ENCODE assay signal across 8 mouse cellular contexts in genomic region chr7:28727649-28728340, GRCm38 (mm10). TPM values are rescaled to one million over a fixed set of nuclear protein-coding genes. Genes with fewer than 3 reads are reported as not detected.
A peak's percentile ranks its signal among the peaks of the same experiment; 100 is the strongest.
DNase-seq lines count a peak whose midpoint lies in the region; ATAC-seq and TF ChIP-seq lines count a peak whose summit lies in the region.
"Had no signal": no experiment of that assay in that cellular context is flagged by ENCODE, and none has a peak within 500 bp of the region (broad histone marks: within the 10 kb centered on the region; RNA-seq: fewer than 3 reads in every experiment).

No protein-coding gene starts in this region.

- no peaks in the 10 kb centered on the region for H3K27me3 ChIP-seq in kidney, adult 2 months (replicated peaks; ENCODE audit: control insufficient read depth, insufficient read depth, low read length)
- 0 out of 2 replicates have a peak, but pooled peaks cover 5% of the 10 kb centered on the region for H3K27me3 ChIP-seq in kidney, embryonic 15.5 days
- 0 out of 2 replicates have a peak, but pooled peaks cover 4% of the 10 kb centered on the region for H3K27me3 ChIP-seq in hindbrain, embryonic 14.5 days (ENCODE audit: control insufficient read depth, insufficient read depth, low read length)
- peaks cover 5% of the 10 kb centered on the region; the same call in 1 of the 2 replicates for H3K27me3 ChIP-seq in neural tube, embryonic 14.5 days (ENCODE audit: control insufficient read depth, insufficient read depth, low read length)

- DNase-seq in kidney, adult 2 months = no peak
- DNase-seq in adrenal gland, postnatal 25 days = peak; percentile 27
- no peak for DNase-seq in hindbrain, embryonic 14.5 days (ENCODE audit: low spot score)
- DNase-seq in urinary bladder, postnatal 25 days (ENCODE audit: low spot score) = no peak

- H3K4me2 ChIP-seq in kidney, embryonic 15.5 days = no peak overlapping the region
- no peak overlapping the region for H3K4me2 ChIP-seq in hindbrain, embryonic 14.5 days (replicated peaks)
- no peak overlapping the region for H3K4me2 ChIP-seq in neural tube, embryonic 14.5 days (ENCODE audit: low read depth, low read length)

- no peaks in the 10 kb centered on the region for H3K36me3 ChIP-seq in kidney, adult 2 months (ENCODE audit: control insufficient read depth, insufficient read depth, low read length)
- peaks cover 15% of the 10 kb centered on the region; the same call in 1 of the 2 replicates for H3K36me3 ChIP-seq in kidney, embryonic 15.5 days
- H3K36me3 ChIP-seq in hindbrain, embryonic 14.5 days (replicated peaks; ENCODE audit: control insufficient read depth, insufficient read depth) = no peaks in the 10 kb centered on the region
- H3K36me3 ChIP-seq in neural tube, embryonic 14.5 days (ENCODE audit: control insufficient read depth, insufficient read depth, low read length) = no peaks in the 10 kb centered on the region

- H3K4me1 ChIP-seq in kidney, adult 2 months (ENCODE audit: control insufficient read depth, insufficient read depth, low read length) = no peaks in the 10 kb centered on the region
- peaks cover 9% of the 10 kb centered on the region for H3K4me1 ChIP-seq in kidney, embryonic 15.5 days
- peaks cover 5% of the 10 kb centered on the region; the same call in 1 of the 2 replicates for H3K4me1 ChIP-seq in hindbrain, embryonic 14.5 days (replicated peaks; ENCODE audit: control insufficient read depth, insufficient read depth, low read length)
- peaks cover 5% of the 10 kb centered on the region; the same call in 1 of the 2 replicates for H3K4me1 ChIP-seq in neural tube, embryonic 14.5 days (ENCODE audit: control insufficient read depth, insufficient read depth, low read length)

- no peak overlapping the region for H3K27ac ChIP-seq in kidney, adult 2 months (ENCODE audit: insufficient read depth, low read depth, low read length)
- no peak overlapping the region for H3K27ac ChIP-seq in kidney, embryonic 15.5 days
- no peak overlapping the region for H3K27ac ChIP-seq in hindbrain, embryonic 14.5 days
- H3K27ac ChIP-seq in neural tube, embryonic 14.5 days (ENCODE audit: low read depth, low read length) = no peak overlapping the region

- no peak overlapping the region for H3K9ac ChIP-seq in kidney, embryonic 15.5 days
- no peak overlapping the region for H3K9ac ChIP-seq in hindbrain, embryonic 14.5 days
- no peak overlapping the region for H3K9ac ChIP-seq in neural tube, embryonic 14.5 days (replicated peaks; ENCODE audit: low read depth, low read length)

- no peak for TF ChIP-seq POLR2A in kidney, adult 2 months (IDR thresholded peaks at IDR 0.05; ENCODE audit: low read depth, low read length)

- ATAC-seq in kidney, embryonic 15.5 days (replicated peaks; ENCODE audit: low FRiP score) = no peak
- ATAC-seq in hindbrain, embryonic 14.5 days (ENCODE audit: low FRiP score) = 0 out of 2 replicates have a peak, but pooled peaks have one; percentile 43
- ATAC-seq in neural tube, embryonic 14.5 days (ENCODE audit: low read depth) = peak; percentile 55
- no peak for ATAC-seq in erythroblast, adult 5-6 weeks (replicated peaks; ENCODE audit: low FRiP score, poor library complexity, severe bottlenecking)

- H3K4me3 ChIP-seq in kidney, adult 2 months (ENCODE audit: insufficient read depth, low read depth, low read length) = no peak overlapping the region
- no peak overlapping the region for H3K4me3 ChIP-seq in kidney, embryonic 15.5 days (replicated peaks)
- H3K4me3 ChIP-seq in hindbrain, embryonic 14.5 days (replicated peaks; ENCODE audit: low read length) = no peak overlapping the region
- no peak overlapping the region for H3K4me3 ChIP-seq in neural tube, embryonic 14.5 days (ENCODE audit: low read depth, low read length)

- 49% methylated on average over 10 of the region's 10 CpGs for WGBS in kidney, adult 2 months
- WGBS in kidney, embryonic 15.5 days = 41% methylated on average over 10 of the region's 10 CpGs
- WGBS in hindbrain, embryonic 14.5 days = 42% methylated on average over 10 of the region's 10 CpGs
- WGBS in neural tube, embryonic 14.5 days = 25% methylated on average over 10 of the region's 10 CpGs

- peak; percentile 45; the same call in 1 of the 2 replicates for TF ChIP-seq CTCF in kidney, adult 2 months (conservative IDR thresholded peaks at IDR 0.05; ENCODE audit: insufficient read depth, insufficient read length, low read depth, low read length)

- no peaks in the 10 kb centered on the region; the same call in 1 of the 2 replicates for H3K9me3 ChIP-seq in kidney, embryonic 15.5 days (replicated peaks)
- H3K9me3 ChIP-seq in hindbrain, embryonic 14.5 days (ENCODE audit: control insufficient read depth, low read length) = no peaks in the 10 kb centered on the region
- no peaks in the 10 kb centered on the region for H3K9me3 ChIP-seq in neural tube, embryonic 14.5 days (ENCODE audit: control insufficient read depth, low read length)

RNA-seq across cellular contexts. Expression of gene Fbxo17, which starts 11.2 kb away (rescaled TPM):
- polyA plus RNA-seq in kidney, adult 2 months (2012; rRNA removed) = 1.1 and 1.3 TPM in 2 replicates
- 8.2 and 9.2 TPM in 2 replicates for polyA plus RNA-seq in kidney, embryonic 15.5 days (2015; fragmentation: Nextera tagmentation; extraction: Ambion mirVana)
- 3.9 and 5.3 TPM in 2 replicates for total RNA-seq in adrenal gland, postnatal 25 days (2021)
- 2.3 TPM in 2 replicates for polyA plus RNA-seq in hindbrain, embryonic 14.5 days (2014; fragmentation: Nextera tagmentation; extraction: Ambion mirVana)
- 2.4 TPM in 2 replicates for polyA plus RNA-seq in neural tube, embryonic 14.5 days (2014; fragmentation: Nextera tagmentation; extraction: Ambion mirVana)
- total RNA-seq in erythroblast, adult 5-6 weeks (2015; ENCODE audit: low replicate concordance) = 1.3 TPM in 1 of 2 replicates, not detected in the other
- total RNA-seq in erythroblast, adult 5-6 weeks (2017; ENCODE audit: low replicate concordance) = 2.4 TPM in 1 of 2 replicates, not detected in the other

RNA-seq across cellular contexts. Expression of gene Mrps12, which starts 13.8 kb away (rescaled TPM):
- polyA plus RNA-seq in kidney, adult 2 months (2012; rRNA removed) = 79.8 and 96.7 TPM in 2 replicates
- 144 and 152 TPM in 2 replicates for polyA plus RNA-seq in kidney, embryonic 15.5 days (2015; fragmentation: Nextera tagmentation; extraction: Ambion mirVana)
- total RNA-seq in adrenal gland, postnatal 25 days (2021) = 78.8 and 86.5 TPM in 2 replicates
- 113 and 118 TPM in 2 replicates for polyA plus RNA-seq in hindbrain, embryonic 14.5 days (2014; fragmentation: Nextera tagmentation; extraction: Ambion mirVana)
- polyA plus RNA-seq in neural tube, embryonic 14.5 days (2014; fragmentation: Nextera tagmentation; extraction: Ambion mirVana) = 109 and 126 TPM in 2 replicates
- total RNA-seq in erythroblast, adult 5-6 weeks (2015; ENCODE audit: low replicate concordance) = 31.1 and 44.8 TPM in 2 replicates
- total RNA-seq in erythroblast, adult 5-6 weeks (2017; ENCODE audit: low replicate concordance) = 6.1 and 8.1 TPM in 2 replicates

RNA-seq across cellular contexts. Expression of gene Sars2, which starts 14.0 kb away (rescaled TPM):
- 19.4 and 22.9 TPM in 2 replicates for polyA plus RNA-seq in kidney, adult 2 months (2012; rRNA removed)
- 30.0 and 30.8 TPM in 2 replicates for polyA plus RNA-seq in kidney, embryonic 15.5 days (2015; fragmentation: Nextera tagmentation; extraction: Ambion mirVana)
- total RNA-seq in adrenal gland, postnatal 25 days (2021) = 15.4 and 22.3 TPM in 2 replicates
- 16.6 and 18.2 TPM in 2 replicates for polyA plus RNA-seq in hindbrain, embryonic 14.5 days (2014; fragmentation: Nextera tagmentation; extraction: Ambion mirVana)
- 19.3 and 19.9 TPM in 2 replicates for polyA plus RNA-seq in neural tube, embryonic 14.5 days (2014; fragmentation: Nextera tagmentation; extraction: Ambion mirVana)
- 0.84 TPM in 1 of 2 replicates, not detected in the other for total RNA-seq in erythroblast, adult 5-6 weeks (2015; ENCODE audit: low replicate concordance)
- 1.8 and 4.3 TPM in 2 replicates for total RNA-seq in erythroblast, adult 5-6 weeks (2017; ENCODE audit: low replicate concordance)

RNA-seq across cellular contexts. Expression of gene Ccer2, which starts 28.2 kb away (rescaled TPM):
- not detected in 2 replicates for polyA plus RNA-seq in kidney, adult 2 months (2012; rRNA removed)
- polyA plus RNA-seq in kidney, embryonic 15.5 days (2015; fragmentation: Nextera tagmentation; extraction: Ambion mirVana) = not detected in 2 replicates
- not detected in 2 replicates for total RNA-seq in adrenal gland, postnatal 25 days (2021)
- polyA plus RNA-seq in hindbrain, embryonic 14.5 days (2014; fragmentation: Nextera tagmentation; extraction: Ambion mirVana) = 0.33 and 0.65 TPM in 2 replicates
- 0.79 and 0.81 TPM in 2 replicates for polyA plus RNA-seq in neural tube, embryonic 14.5 days (2014; fragmentation: Nextera tagmentation; extraction: Ambion mirVana)
- not detected in 2 replicates for total RNA-seq in erythroblast, adult 5-6 weeks (2015; ENCODE audit: low replicate concordance)
- not detected in 2 replicates for total RNA-seq in erythroblast, adult 5-6 weeks (2017; ENCODE audit: low replicate concordance)
- polyA plus RNA-seq: intestine, embryonic 14.5 days had no signal

RNA-seq across cellular contexts. Expression of gene Fbxo27, which starts 35.1 kb away (rescaled TPM):
- 1.1 and 1.6 TPM in 2 replicates for polyA plus RNA-seq in kidney, adult 2 months (2012; rRNA removed)
- polyA plus RNA-seq in kidney, embryonic 15.5 days (2015; fragmentation: Nextera tagmentation; extraction: Ambion mirVana) = 5.4 and 9.1 TPM in 2 replicates
- total RNA-seq in adrenal gland, postnatal 25 days (2021) = 1.3 and 1.9 TPM in 2 replicates
- 8.5 and 11.5 TPM in 2 replicates for polyA plus RNA-seq in hindbrain, embryonic 14.5 days (2014; fragmentation: Nextera tagmentation; extraction: Ambion mirVana)
- 6.7 and 11.8 TPM in 2 replicates for polyA plus RNA-seq in neural tube, embryonic 14.5 days (2014; fragmentation: Nextera tagmentation; extraction: Ambion mirVana)
- total RNA-seq in erythroblast, adult 5-6 weeks (2015; ENCODE audit: low replicate concordance) = 1.7 TPM in 1 of 2 replicates, not detected in the other
- 0.28 TPM in 1 of 2 replicates, not detected in the other for total RNA-seq in erythroblast, adult 5-6 weeks (2017; ENCODE audit: low replicate concordance)

Comparison
In these comparisons a context has a peak if more than half of its experiments do, and no peak if none do; other contexts are left out.
1. ATAC-seq: peak in hindbrain, embryonic 14.5 days (single experiment) and neural tube, embryonic 14.5 days (single experiment); none in kidney, embryonic 15.5 days (single experiment) and erythroblast, adult 5-6 weeks (single experiment).